Mouse (Mus musculus) ES-E14 (cell line): Measurements from ENCODE around the gene Ndufa8.

ENCODE experiments used
- CHD2 ChIP-seq: IDR thresholded peaks from 2 replicates; pipeline ENCODE4 v1.6.1; 2014; ENCODE audit warnings: mild to moderate bottlenecking, low read depth, low read length, inconsistent platforms
- MAFK ChIP-seq: IDR thresholded peaks from 2 replicates; pipeline ENCODE4 v1.6.1; 2014; ENCODE audit warnings: mild to moderate bottlenecking, low read depth, low read length, inconsistent platforms; ENCODE audit not compliant: insufficient read depth

GRCm38 (mm10) chr2:36010579-36010978, 38.6 kb downstream of the Ndufa8 start:
- no peak for TF ChIP-seq CHD2
- no peak for TF ChIP-seq MAFK
